Mouse (Mus musculus) heart, embryonic 11.5 days (tissue): Measurements from ENCODE around the gene Cebpb. TPM values are rescaled to one million over a fixed set of nuclear protein-coding genes. Genes with fewer than 3 reads are reported as not detected.

ENCODE experiments used
- ATAC-seq: fragments of 200-750 bp; cut with Nextera tagmentation; replicated peaks from 2 replicates; pipeline ENCODE4 v1.8.0; 2017; ENCODE audit warnings: moderate library complexity; ENCODE audit not compliant: insufficient number of reproducible peaks, low FRiP score, low TSS enrichment
- H3K27ac ChIP-seq: fragments of 300-500 bp; sonication (generic); 2 replicates; pipeline ENCODE4 v1.5.1; 2014; ENCODE audit warnings: mild to moderate bottlenecking, low read depth, low read length
- H3K27me3 ChIP-seq: fragments of 300-500 bp; sonication (generic); 2 replicates; pipeline ENCODE4 v1.6.1; 2014; ENCODE audit warnings: mild to moderate bottlenecking, low read length, mixed read lengths; ENCODE audit not compliant: control insufficient read depth, insufficient read depth
- H3K36me3 ChIP-seq: fragments of 300-500 bp; sonication (generic); 2 replicates; pipeline ENCODE4 v1.6.1; 2014; ENCODE audit warnings: mild to moderate bottlenecking, low read length, moderate library complexity, mixed read lengths; ENCODE audit not compliant: control insufficient read depth, insufficient read depth
- H3K4me1 ChIP-seq: fragments of 300-500 bp; sonication (generic); 2 replicates; pipeline ENCODE4 v1.6.1; 2014; ENCODE audit warnings: low read length; ENCODE audit not compliant: control insufficient read depth, insufficient read depth
- H3K4me2 ChIP-seq: fragments of 300-500 bp; sonication (generic); 2 replicates; pipeline ENCODE4 v1.6.1; 2014; ENCODE audit warnings: mild to moderate bottlenecking, moderate library complexity
- H3K4me3 ChIP-seq: fragments of 300-500 bp; sonication (generic); 2 replicates; pipeline ENCODE4 v1.5.1; 2014; ENCODE audit warnings: low read depth, low read length
- H3K9ac ChIP-seq: fragments of 300-500 bp; sonication (generic); 2 replicates; pipeline ENCODE4 v1.6.1; 2014; ENCODE audit warnings: mild to moderate bottlenecking, low read depth, low read length, moderate library complexity
- H3K9me3 ChIP-seq: fragments of 300-500 bp; sonication (generic); replicated peaks from 2 replicates; pipeline ENCODE4 v1.6.1; 2016; ENCODE audit warnings: low read length; ENCODE audit not compliant: control insufficient read depth
- WGBS: fragments of 180-500 bp; shearing (Covaris S2); extraction: QIAGEN DNeasy Blood & Tissue Kit; methylation state at CpG from one replicate; pipeline ENCODE4 v1.1.7; 2014; ENCODE audit not compliant: insufficient replicate concordance; 5-methylcytosine and 5-hydroxymethylcytosine counted together
- polyA plus RNA-seq: library from polyadenylated mRNA; unstranded; fragments of >200 nt; fragmentation: Nextera tagmentation; extraction: Ambion mirVana; gene quantifications from 2 replicates; pipeline ENCODE4 v1.2.1, GENCODE M21; 2014

Gene Cebpb
- polyA plus RNA-seq, 1 experiment from 2014 or later, result 8.0 TPM

DNA sequence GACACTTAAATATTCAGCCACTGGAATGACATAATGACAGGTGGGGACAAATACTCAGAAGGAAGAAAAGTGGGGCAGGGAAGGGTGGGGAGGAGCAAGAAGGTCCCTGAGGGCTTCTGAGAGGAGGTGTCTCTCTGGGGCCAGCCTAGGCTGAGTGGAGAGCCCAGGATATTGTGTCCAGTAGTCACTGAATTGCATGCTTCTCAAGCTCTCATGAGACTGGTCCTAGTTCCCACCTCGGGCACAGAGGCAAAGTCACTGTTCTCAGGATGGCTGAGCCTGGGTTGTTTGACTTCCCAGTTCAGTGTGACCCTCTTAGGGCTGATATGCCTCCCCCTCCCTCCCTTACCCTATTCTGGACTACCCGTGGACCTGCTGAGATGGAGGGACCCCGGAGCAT is 4.1 kb downstream of the Cebpb start:
- Histone ChIP-seq H3K27ac (no peak overlapping the region), H3K4me3 (no peak overlapping the region), H3K9ac (no peak overlapping the region), H3K4me1 (peaks cover 18% of the 10 kb centered on the region), H3K36me3 (no peaks in the 10 kb centered on the region), H3K4me2 (no peak overlapping the region), H3K9me3 (no peaks in the 10 kb centered on the region), H3K27me3 (peaks cover 3% of the 10 kb centered on the region)
- ATAC-seq, result no peak
- WGBS, result 60% methylated on average over 3 of the region's 3 CpGs

DNA sequence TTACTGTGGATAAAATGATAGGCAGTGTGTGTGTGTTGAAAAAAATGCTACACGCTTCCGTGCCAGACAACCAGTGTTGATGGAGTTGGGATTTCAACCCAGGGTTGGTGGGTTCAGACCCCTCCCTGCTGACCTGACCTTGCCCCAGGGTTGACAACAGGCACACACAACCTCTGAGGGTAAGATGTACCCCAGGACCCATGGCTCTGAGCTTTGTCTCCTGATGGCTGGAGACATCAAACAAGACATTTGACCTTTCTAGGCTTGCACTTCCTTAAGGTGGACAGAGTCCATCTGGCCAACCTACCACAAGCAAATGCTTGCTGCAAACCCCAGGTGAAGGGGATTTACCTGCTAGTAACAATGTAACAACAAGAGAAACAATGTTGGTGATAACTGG is 4.8 kb downstream of the Cebpb start:
- H3K9me3 ChIP-seq, result no peaks in the 10 kb centered on the region
- H3K4me2 ChIP-seq, result no peak overlapping the region
- 78% methylated on average over 2 of the region's 2 CpGs for WGBS
- H3K27me3 ChIP-seq, result no peaks in the 10 kb centered on the region; the same call in 1 of the 2 replicates
- no peak for ATAC-seq
- no peak overlapping the region for H3K27ac ChIP-seq
- no peaks in the 10 kb centered on the region for H3K36me3 ChIP-seq
- H3K4me3 ChIP-seq, result no peak overlapping the region
- H3K4me1 ChIP-seq, result peaks cover 16% of the 10 kb centered on the region
- H3K9ac ChIP-seq, result no peak overlapping the region

GRCm38 (mm10) chr2:167694244-167694643 is 5.5 kb downstream of the Cebpb start:
- Histone ChIP-seq H3K9ac (no peak overlapping the region), H3K4me2 (no peak overlapping the region), H3K9me3 (no peaks in the 10 kb centered on the region), H3K36me3 (no peaks in the 10 kb centered on the region), H3K27ac (no peak overlapping the region), H3K4me3 (no peak overlapping the region), H3K27me3 (no peaks in the 10 kb centered on the region; the same call in 1 of the 2 replicates), H3K4me1 (peaks cover 16% of the 10 kb centered on the region)
- no peak for ATAC-seq
- 73% methylated on average over 1 of the region's 1 CpGs for WGBS

DNA sequence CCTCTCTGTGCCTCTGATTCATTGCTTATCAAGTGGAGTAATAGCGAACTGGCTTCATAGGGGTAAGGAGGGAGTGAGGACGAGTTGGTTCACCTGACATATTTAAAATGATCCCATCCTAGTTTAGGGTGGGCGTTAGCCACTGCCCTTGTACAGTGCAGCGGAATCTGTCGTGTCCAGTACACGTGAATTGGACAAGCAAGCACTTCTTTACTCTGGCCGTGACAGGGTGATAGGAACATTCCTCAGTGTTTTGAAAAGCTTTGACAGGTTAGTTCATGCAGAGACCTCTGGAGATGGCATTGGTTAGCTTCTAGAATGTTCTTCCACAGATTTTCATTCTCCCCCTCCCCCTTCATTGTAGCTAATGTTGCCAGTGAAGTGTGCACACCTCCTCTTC is 6.2 kb downstream of the Cebpb start:
- no peak for ATAC-seq
- no peaks in the 10 kb centered on the region for H3K36me3 ChIP-seq
- H3K27me3 ChIP-seq, result no peaks in the 10 kb centered on the region; the same call in 1 of the 2 replicates
- 91% methylated on average over 7 of the region's 7 CpGs for WGBS
- no peak overlapping the region for H3K27ac ChIP-seq
- H3K9me3 ChIP-seq, result no peaks in the 10 kb centered on the region
- H3K4me1 ChIP-seq, result peaks cover 16% of the 10 kb centered on the region
- H3K4me2 ChIP-seq, result no peak overlapping the region
- H3K9ac ChIP-seq, result no peak overlapping the region
- H3K4me3 ChIP-seq, result no peak overlapping the region

DNA sequence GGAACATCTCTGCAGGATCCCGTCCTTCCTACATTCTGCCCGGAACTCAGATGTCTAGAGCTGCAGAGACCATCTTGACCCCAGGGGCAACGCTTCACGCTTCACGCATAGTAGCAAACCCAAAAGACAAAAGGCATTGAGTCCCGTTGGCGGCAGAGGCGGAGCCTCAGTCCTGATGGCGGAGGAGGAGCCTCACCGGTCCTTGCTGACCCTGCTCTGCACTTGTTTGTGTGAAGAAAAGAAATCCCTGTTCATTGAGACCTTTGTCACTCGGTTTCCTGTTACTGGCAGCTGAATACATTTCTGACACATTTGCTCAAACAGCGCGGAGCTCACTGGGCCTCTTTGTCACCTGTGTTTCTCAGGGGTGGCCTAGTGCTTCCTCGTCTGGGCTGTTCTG is 6.8 kb downstream of the Cebpb start:
- H3K36me3 ChIP-seq, result no peaks in the 10 kb centered on the region
- H3K27me3 ChIP-seq, result no peaks in the 10 kb centered on the region; the same call in 1 of the 2 replicates
- 84% methylated on average over 14 of the region's 14 CpGs for WGBS
- H3K4me2 ChIP-seq, result no peak overlapping the region
- no peak overlapping the region for H3K9ac ChIP-seq
- no peak overlapping the region for H3K27ac ChIP-seq
- ATAC-seq, result no peak
- no peak overlapping the region for H3K4me3 ChIP-seq
- no peaks in the 10 kb centered on the region for H3K9me3 ChIP-seq
- peaks cover 14% of the 10 kb centered on the region for H3K4me1 ChIP-seq

DNA sequence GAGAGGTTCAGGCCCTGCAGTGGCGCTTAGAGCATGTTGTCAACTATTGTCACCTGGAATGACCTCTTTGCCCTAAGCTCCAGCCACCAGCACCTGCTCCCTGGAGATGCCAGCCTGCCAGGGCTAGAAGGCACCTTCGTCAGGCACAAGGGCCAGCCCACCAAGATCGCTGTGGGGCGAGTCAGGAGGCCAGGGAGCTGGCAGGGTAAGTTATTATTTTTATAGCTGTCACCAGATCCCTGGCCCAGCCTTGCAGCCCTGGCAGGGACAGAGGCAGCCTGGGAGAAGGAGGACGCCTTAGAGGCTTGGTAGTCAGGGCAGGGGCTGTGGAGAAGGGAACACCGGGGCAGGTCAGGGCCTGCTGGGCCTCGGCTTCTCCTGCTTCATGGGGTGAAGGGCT is 7.4 kb downstream of the Cebpb start:
- H3K9me3 ChIP-seq, result no peaks in the 10 kb centered on the region
- WGBS, result 86% methylated on average over 7 of the region's 7 CpGs
- H3K4me2 ChIP-seq, result no peak overlapping the region
- H3K4me3 ChIP-seq, result no peak overlapping the region
- no peak for ATAC-seq
- H3K4me1 ChIP-seq, result peaks cover 8% of the 10 kb centered on the region
- no peak overlapping the region for H3K9ac ChIP-seq
- no peak overlapping the region for H3K27ac ChIP-seq
- no peaks in the 10 kb centered on the region for H3K36me3 ChIP-seq
- H3K27me3 ChIP-seq, result no peaks in the 10 kb centered on the region; the same call in 1 of the 2 replicates

GRCm38 (mm10) chr2:167697902-167698301 is 9.2 kb downstream of the Cebpb start:
- Histone ChIP-seq H3K36me3 (no peaks in the 10 kb centered on the region), H3K27me3 (no peaks in the 10 kb centered on the region), H3K4me3 (no peak overlapping the region), H3K9ac (0 out of 2 replicates have a peak overlapping the region, but pooled peaks have one; percentile 35), H3K4me2 (peak overlapping the region; percentile 43), H3K9me3 (no peaks in the 10 kb centered on the region), H3K27ac (peak overlapping the region; percentile 74), H3K4me1 (0 out of 2 replicates have a peak, but pooled peaks cover 4% of the 10 kb centered on the region)
- ATAC-seq, result 0 out of 2 replicates have a peak, but pooled peaks have one; percentile 19
- WGBS, result 24% methylated on average over 5 of the region's 5 CpGs

DNA sequence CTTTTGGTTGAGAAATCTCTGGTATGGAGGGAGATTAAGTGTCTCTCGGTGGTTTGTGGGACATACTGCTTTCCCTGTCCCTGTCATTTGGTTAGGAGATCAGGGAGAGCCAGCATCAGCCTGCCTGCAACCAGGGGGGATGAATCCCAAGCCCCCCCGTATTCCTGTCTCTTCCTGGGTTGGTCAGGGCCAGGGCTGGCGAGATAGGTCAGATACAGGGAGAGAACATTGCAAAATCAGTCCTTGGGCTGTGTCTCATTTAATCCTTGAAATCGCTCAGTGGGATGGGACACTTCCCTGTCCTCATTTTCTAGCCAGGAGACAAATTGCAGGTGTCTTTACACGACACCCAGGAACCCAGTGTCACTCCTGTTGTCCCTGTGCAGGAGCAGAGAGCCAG is 11.3 kb downstream of the Cebpb start:
- Histone ChIP-seq H3K4me1 (0 out of 2 replicates have a peak, but pooled peaks cover 4% of the 10 kb centered on the region), H3K9me3 (no peaks in the 10 kb centered on the region), H3K4me2 (no peak overlapping the region), H3K27me3 (no peaks in the 10 kb centered on the region), H3K36me3 (no peaks in the 10 kb centered on the region), H3K9ac (no peak overlapping the region), H3K4me3 (no peak overlapping the region), H3K27ac (no peak overlapping the region)
- ATAC-seq, result no peak
- WGBS, result 65% methylated on average over 5 of the region's 5 CpGs

DNA sequence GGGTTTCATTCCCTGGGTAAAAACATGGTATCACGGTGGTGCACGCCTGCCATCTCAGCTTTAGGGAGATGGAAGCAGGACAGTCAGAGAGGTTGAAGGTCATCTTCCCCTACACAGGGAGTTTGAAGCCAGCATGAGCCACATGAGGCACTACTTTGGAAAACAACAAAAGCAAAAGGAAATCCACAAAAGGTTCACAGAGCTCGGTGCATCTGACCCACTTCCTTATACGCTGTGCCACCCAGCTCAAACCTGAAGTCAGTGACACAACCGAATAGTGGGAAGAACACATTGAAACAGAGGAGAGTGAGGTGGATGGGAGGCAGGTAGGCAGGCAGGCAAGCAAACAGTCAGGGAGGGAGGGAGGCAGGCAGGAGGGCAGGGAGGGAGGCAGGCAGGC is 12.8 kb downstream of the Cebpb start:
- Histone ChIP-seq H3K36me3 (no peaks in the 10 kb centered on the region), H3K4me1 (peaks cover 4% of the 10 kb centered on the region; the same call in 1 of the 2 replicates), H3K27me3 (no peaks in the 10 kb centered on the region), H3K4me3 (no peak overlapping the region), H3K9ac (no peak overlapping the region), H3K4me2 (no peak overlapping the region), H3K27ac (no peak overlapping the region), H3K9me3 (no peaks in the 10 kb centered on the region)
- no peak for ATAC-seq
- 70% methylated on average over 5 of the region's 5 CpGs for WGBS
